Mouse (Mus musculus): ENCODE results near the gene Gm12258. TPM values are rescaled to one million over a fixed set of nuclear protein-coding genes. Genes with fewer than 3 reads are reported as not detected.

The Gm12258 gene
- 10.4 TPM for polyA plus RNA-seq (2017; shearing (Covaris generic))

GRCm38 (mm10) chr11:58846919-58847461 lies at the start of gene Gm12258:
TSS of gene Gm12258 (plus strand) at chr11:58847158.

GRCm38 (mm10) chr11:58801558-58802228 lies 45.3 kb upstream of the Gm12258 start, which contains the start of gene Fam183b:
TSS of gene Fam183b (minus strand) at chr11:58801960.

GRCm38 (mm10) chr11:58814700-58815099 lies 32.3 kb upstream of the Gm12258 start, which contains the start of gene Olfr313:
TSS of gene Olfr313 (plus strand) at chr11:58815000.

GRCm38 (mm10) chr11:58828937-58829336 lies 18.0 kb upstream of the Gm12258 start, which contains the start of gene Olfr312:
TSS of gene Olfr312 (plus strand) at chr11:58829237.

GRCm38 (mm10) chr11:58838951-58839350 lies 8.0 kb upstream of the Gm12258 start, which contains the start of gene Olfr311:
TSS of gene Olfr311 (plus strand) at chr11:58839251.

GRCm38 (mm10) chr11:58867039-58867953 lies 20.3 kb downstream of the Gm12258 start, which contains the start of gene 2810021J22Rik:
TSS of gene 2810021J22Rik (plus strand) at chr11:58867216.

GRCm38 (mm10) chr11:58903511-58904409 lies 56.8 kb downstream of the Gm12258 start, which contains the start of gene Zfp39:
TSS of gene Zfp39 (minus strand) at chr11:58904225.

Other genes starting within 250 kb of the Gm12258 start
- gene 2210407C18Rik, start 231.1 kb upstream of the Gm12258 start, polyA plus RNA-seq (2017; shearing (Covaris generic)) = not detected
- not detected for gene Olfr323, start 216.7 kb upstream of the Gm12258 start, polyA plus RNA-seq (2017; shearing (Covaris generic))
- gene Trim58, start 206.7 kb upstream of the Gm12258 start, polyA plus RNA-seq (2017; shearing (Covaris generic)) = not detected
- not detected for gene Olfr322, start 188.4 kb upstream of the Gm12258 start, polyA plus RNA-seq (2017; shearing (Covaris generic))
- gene Olfr320, start 166.1 kb upstream of the Gm12258 start, polyA plus RNA-seq (2017; shearing (Covaris generic)) = not detected
- gene Olfr319, start 148.0 kb upstream of the Gm12258 start, polyA plus RNA-seq (2017; shearing (Covaris generic)) = not detected
- not detected for gene Olfr318, start 123.1 kb upstream of the Gm12258 start, polyA plus RNA-seq (2017; shearing (Covaris generic))
- not detected for gene Olfr317, start 107.9 kb upstream of the Gm12258 start, polyA plus RNA-seq (2017; shearing (Covaris generic))
- not detected for gene Olfr316, start 94.4 kb upstream of the Gm12258 start, polyA plus RNA-seq (2017; shearing (Covaris generic))
- gene Olfr315, start 74.0 kb upstream of the Gm12258 start, polyA plus RNA-seq (2017; shearing (Covaris generic)) = not detected
- gene Olfr314, start 64.2 kb upstream of the Gm12258 start, polyA plus RNA-seq (2017; shearing (Covaris generic)) = not detected
- 0.66 TPM for gene Fam183b, start 45.2 kb upstream of the Gm12258 start, polyA plus RNA-seq (2017; shearing (Covaris generic))
- gene Olfr313, start 32.2 kb upstream of the Gm12258 start, polyA plus RNA-seq (2017; shearing (Covaris generic)) = not detected
- gene Olfr312, start 17.9 kb upstream of the Gm12258 start, polyA plus RNA-seq (2017; shearing (Covaris generic)) = not detected
- not detected for gene Olfr311, start 7.9 kb upstream of the Gm12258 start, polyA plus RNA-seq (2017; shearing (Covaris generic))
- 11.1 TPM for gene 2810021J22Rik, start 20.1 kb downstream of the Gm12258 start, polyA plus RNA-seq (2017; shearing (Covaris generic))
- gene Zfp39, start 57.1 kb downstream of the Gm12258 start, polyA plus RNA-seq (2017; shearing (Covaris generic)) = 11.0 TPM
- gene Btnl10, start 70.8 kb downstream of the Gm12258 start, polyA plus RNA-seq (2017; shearing (Covaris generic)) = not detected
- 302 TPM for gene Rnf187, start 91.8 kb downstream of the Gm12258 start, polyA plus RNA-seq (2017; shearing (Covaris generic))
- 22.4 TPM for gene Hist3h2ba, start 101.8 kb downstream of the Gm12258 start, polyA plus RNA-seq (2017; shearing (Covaris generic))
- gene Hist3h2a, start 107.5 kb downstream of the Gm12258 start, polyA plus RNA-seq (2017; shearing (Covaris generic)) = 20.4 TPM
- gene Trim17, start 107.5 kb downstream of the Gm12258 start, polyA plus RNA-seq (2017; shearing (Covaris generic)) = 0.34 TPM
- 55.0 TPM for gene Trim11, start 130.9 kb downstream of the Gm12258 start, polyA plus RNA-seq (2017; shearing (Covaris generic))